Mouse (Mus musculus): ENCODE data around the gene Gdpd1. TPM values are rescaled to one million over a fixed set of nuclear protein-coding genes. Genes with fewer than 3 reads are reported as not detected.

The Gdpd1 gene
- 50.7 and 77.7 TPM in 2 replicates for polyA plus RNA-seq (2016; fragmentation: Nextera tagmentation; extraction: Ambion mirVana)

- 2% methylated on average over 43 of the region's 43 CpGs for WGBS
- DNase-seq (ENCODE audit: low spot score) = peak; percentile 95
- H3K27me3 ChIP-seq (ENCODE audit: low read depth, poor library complexity, severe bottlenecking) = no peaks in the 10 kb centered on the region
- H3K27ac ChIP-seq (replicated peaks) = peak within 1 kb of the TSS; percentile 94
- H3K4me1 ChIP-seq = peaks cover 28% of the 10 kb centered on the region
- peaks cover 30% of the 10 kb centered on the region for H3K36me3 ChIP-seq
- H3K9me3 ChIP-seq (replicated peaks) = no peaks in the 10 kb centered on the region
- peak within 1 kb of the TSS; percentile 68 for H3K4me3 ChIP-seq
Measured at GRCm38 (mm10) chr11:87073866-87074440, at the start of gene Gdpd1. TSS of gene Gdpd1 (minus strand) at chr11:87074062.

GRCm38 (mm10) chr11:87121864-87122263 is 48.0 kb upstream of the Gdpd1 start:
- Histone ChIP-seq H3K36me3 (peaks cover 79% of the 10 kb centered on the region), H3K4me1 (peaks cover 11% of the 10 kb centered on the region), H3K27ac (replicated peaks) (no peak overlapping the region), H3K9me3 (replicated peaks) (no peaks in the 10 kb centered on the region), H3K27me3 (ENCODE audit: low read depth, poor library complexity, severe bottlenecking) (no peaks in the 10 kb centered on the region), H3K4me3 (no peak overlapping the region)
- DNase-seq (ENCODE audit: low spot score) = no peak
- 93% methylated on average over 8 of the region's 8 CpGs for WGBS

- Histone ChIP-seq H3K27ac (replicated peaks) (peak overlapping the region; percentile 100), H3K27me3 (ENCODE audit: low read depth, poor library complexity, severe bottlenecking) (no peaks in the 10 kb centered on the region), H3K4me3 (peak overlapping the region; percentile 98), H3K36me3 (peaks cover 52% of the 10 kb centered on the region), H3K4me1 (peaks cover 40% of the 10 kb centered on the region), H3K9me3 (replicated peaks) (no peaks in the 10 kb centered on the region)
- DNase-seq (ENCODE audit: low spot score) = no peak
- WGBS = 11% methylated on average over 9 of the region's 9 CpGs
Measured at GRCm38 (mm10) chr11:87110172-87110909, 36.5 kb upstream of the Gdpd1 start.

- H3K27me3 ChIP-seq (ENCODE audit: low read depth, poor library complexity, severe bottlenecking) = no peaks in the 10 kb centered on the region
- H3K27ac ChIP-seq (replicated peaks) = peak overlapping the region; percentile 100
- under 1% methylated on average over 42 of the region's 42 CpGs for WGBS
- DNase-seq (ENCODE audit: low spot score) = peak; percentile 68
- no peaks in the 10 kb centered on the region for H3K9me3 ChIP-seq (replicated peaks)
- peaks cover 40% of the 10 kb centered on the region for H3K4me1 ChIP-seq
- H3K36me3 ChIP-seq = peaks cover 52% of the 10 kb centered on the region
- peak overlapping the region; percentile 98 for H3K4me3 ChIP-seq
Measured at GRCm38 (mm10) chr11:87109519-87110171, 35.8 kb upstream of the Gdpd1 start.

GRCm38 (mm10) chr11:87108755-87109518 is 35.1 kb upstream of the Gdpd1 start, which contains the start of gene Ska2:
TSS of gene Ska2 (plus strand) at chr11:87109234.
- under 1% methylated on average over 40 of the region's 40 CpGs for WGBS
- Histone ChIP-seq H3K27ac (replicated peaks) (peak within 1 kb of the TSS; percentile 100), H3K9me3 (replicated peaks) (no peaks in the 10 kb centered on the region), H3K4me3 (peak within 1 kb of the TSS; percentile 98), H3K27me3 (ENCODE audit: low read depth, poor library complexity, severe bottlenecking) (no peaks in the 10 kb centered on the region), H3K36me3 (peaks cover 52% of the 10 kb centered on the region), H3K4me1 (peaks cover 40% of the 10 kb centered on the region)
- DNase-seq (ENCODE audit: low spot score) = peak; percentile 98

GRCm38 (mm10) chr11:87108409-87108754 is 34.5 kb upstream of the Gdpd1 start, which contains the start of gene Prr11:
TSS of gene Prr11 (minus strand) at chr11:87108708.
- no peak for DNase-seq (ENCODE audit: low spot score)
- peaks cover 52% of the 10 kb centered on the region for H3K36me3 ChIP-seq
- under 1% methylated on average over 14 of the region's 14 CpGs for whole genome bisulfite sequencing

GRCm38 (mm10) chr11:87087142-87087541 is 13.3 kb upstream of the Gdpd1 start:
- no peaks in the 10 kb centered on the region for H3K9me3 ChIP-seq (replicated peaks)
- no peak for DNase-seq (ENCODE audit: low spot score)
- H3K36me3 ChIP-seq = peaks cover 58% of the 10 kb centered on the region
- peak overlapping the region; percentile 91 for H3K27ac ChIP-seq (replicated peaks)
- peak overlapping the region; percentile 91 for H3K4me3 ChIP-seq
- peaks cover 32% of the 10 kb centered on the region for H3K4me1 ChIP-seq
- no peaks in the 10 kb centered on the region for H3K27me3 ChIP-seq (ENCODE audit: low read depth, poor library complexity, severe bottlenecking)
- WGBS = 68% methylated on average over 2 of the region's 2 CpGs

More at GRCm38 (mm10) chr11:87108409-87108754, 34.5 kb upstream of the Gdpd1 start, which contains the start of gene Prr11:
- Histone ChIP-seq H3K4me3 (peak within 1 kb of the TSS; percentile 98), H3K9me3 (replicated peaks) (no peaks in the 10 kb centered on the region), H3K27me3 (ENCODE audit: low read depth, poor library complexity, severe bottlenecking) (no peaks in the 10 kb centered on the region), H3K4me1 (peaks cover 37% of the 10 kb centered on the region), H3K27ac (replicated peaks) (peak within 1 kb of the TSS; percentile 100)

GRCm38 (mm10) chr11:87086290-87086984 is 12.6 kb upstream of the Gdpd1 start, which contains the start of gene Smg8:
TSS of gene Smg8 (minus strand) at chr11:87086774.
- H3K9me3 ChIP-seq (replicated peaks) = no peaks in the 10 kb centered on the region
- peak within 1 kb of the TSS; percentile 91 for H3K4me3 ChIP-seq
- peak within 1 kb of the TSS; percentile 91 for H3K27ac ChIP-seq (replicated peaks)
- peak; percentile 82 for DNase-seq (ENCODE audit: low spot score)
- 1% methylated on average over 43 of the region's 43 CpGs for WGBS
- H3K27me3 ChIP-seq (ENCODE audit: low read depth, poor library complexity, severe bottlenecking) = no peaks in the 10 kb centered on the region
- H3K4me1 ChIP-seq = peaks cover 32% of the 10 kb centered on the region
- H3K36me3 ChIP-seq = peaks cover 58% of the 10 kb centered on the region

GRCm38 (mm10) chr11:87085461-87085860 is 11.6 kb upstream of the Gdpd1 start:
- Histone ChIP-seq H3K27ac (replicated peaks) (no peak overlapping the region), H3K9me3 (replicated peaks) (no peaks in the 10 kb centered on the region), H3K36me3 (peaks cover 58% of the 10 kb centered on the region), H3K4me3 (peak overlapping the region; percentile 91), H3K27me3 (ENCODE audit: low read depth, poor library complexity, severe bottlenecking) (no peaks in the 10 kb centered on the region), H3K4me1 (peaks cover 32% of the 10 kb centered on the region)
- whole genome bisulfite sequencing = 91% methylated on average over 13 of the region's 13 CpGs
- DNase-seq (ENCODE audit: low spot score) = no peak

GRCm38 (mm10) chr11:87083712-87084111 is 9.8 kb upstream of the Gdpd1 start:
- 88% methylated on average over 1 of the region's 1 CpGs for WGBS
- no peak for DNase-seq (ENCODE audit: low spot score)

GRCm38 (mm10) chr11:87073343-87073865 is 458 bp downstream of the Gdpd1 start:
- WGBS = under 1% methylated on average over 24 of the region's 24 CpGs
- peak; percentile 78 for DNase-seq (ENCODE audit: low spot score)
- Histone ChIP-seq H3K27ac (replicated peaks) (peak overlapping the region; percentile 94), H3K27me3 (ENCODE audit: low read depth, poor library complexity, severe bottlenecking) (no peaks in the 10 kb centered on the region), H3K36me3 (peaks cover 25% of the 10 kb centered on the region), H3K4me1 (peaks cover 28% of the 10 kb centered on the region), H3K4me3 (peak overlapping the region; percentile 68), H3K9me3 (replicated peaks) (no peaks in the 10 kb centered on the region)

More at GRCm38 (mm10) chr11:87083712-87084111, 9.8 kb upstream of the Gdpd1 start:
- Histone ChIP-seq H3K27ac (replicated peaks) (no peak overlapping the region), H3K4me1 (peaks cover 32% of the 10 kb centered on the region), H3K36me3 (peaks cover 64% of the 10 kb centered on the region), H3K27me3 (ENCODE audit: low read depth, poor library complexity, severe bottlenecking) (no peaks in the 10 kb centered on the region), H3K9me3 (replicated peaks) (no peaks in the 10 kb centered on the region), H3K4me3 (no peak overlapping the region)

Data from midbrain, embryonic 10.5 days (tissue).